In the genomic region with DNA sequence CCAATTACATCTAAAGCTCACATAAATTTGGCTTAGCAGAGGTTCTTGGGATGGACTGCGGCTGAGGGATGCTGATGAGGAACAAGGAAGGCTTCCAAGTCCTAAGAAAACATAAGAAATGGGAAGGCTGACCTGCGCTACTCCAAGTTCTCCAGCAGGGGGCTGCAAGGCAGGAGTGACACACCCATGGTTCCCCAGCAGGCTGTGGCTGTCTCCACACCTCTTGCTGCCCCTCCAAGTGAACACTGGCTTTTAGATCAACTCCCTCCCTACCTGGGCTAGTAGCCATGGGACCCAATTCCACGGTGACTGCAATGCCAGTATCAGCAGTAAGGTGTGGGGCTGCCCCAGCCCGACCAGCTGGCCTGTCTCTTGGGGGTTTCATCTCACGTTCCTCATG, we compare ENCODE assay signal across 8 mouse cellular contexts. TPM values are rescaled to one million over a fixed set of nuclear protein-coding genes. Genes with fewer than 3 reads are reported as not detected.
DNase-seq lines count a peak whose midpoint lies in the region; ATAC-seq lines count a peak whose summit lies in the region.

No protein-coding gene starts in this region.

- H3K27ac ChIP-seq in limb, embryonic 12.5 days = no peak overlapping the region
- no peak overlapping the region for H3K27ac ChIP-seq in midbrain, embryonic 16.5 days (ENCODE audit: low read length)

- H3K36me3 ChIP-seq in limb, embryonic 12.5 days = peaks cover 45% of the 10 kb centered on the region
- peaks cover 13% of the 10 kb centered on the region for H3K36me3 ChIP-seq in midbrain, embryonic 16.5 days (ENCODE audit: control insufficient read depth, insufficient read depth, low read length)
- H3K36me3 ChIP-seq in splenic B cell, adult 2 months (ENCODE audit: control insufficient read depth, insufficient read depth, low read length, poor library complexity, severe bottlenecking) = no peaks in the 10 kb centered on the region

- H3K27me3 ChIP-seq in limb, embryonic 12.5 days = no peaks in the 10 kb centered on the region
- H3K27me3 ChIP-seq in midbrain, embryonic 16.5 days (ENCODE audit: control insufficient read depth, insufficient read depth, low read depth, low read length) = no peaks in the 10 kb centered on the region
- H3K27me3 ChIP-seq in splenic B cell, adult 2 months (ENCODE audit: control insufficient read depth, insufficient read depth, low read length, poor library complexity, severe bottlenecking) = no peaks in the 10 kb centered on the region

- H3K9ac ChIP-seq in limb, embryonic 12.5 days (replicated peaks) = no peak overlapping the region
- H3K9ac ChIP-seq in midbrain, embryonic 16.5 days (ENCODE audit: low read depth, low read length) = no peak overlapping the region

- WGBS in limb, embryonic 12.5 days = 46% methylated on average over 5 of the region's 5 CpGs
- 39% methylated on average over 5 of the region's 5 CpGs for WGBS in midbrain, embryonic 16.5 days

- DNase-seq in ovary, postnatal 10 days (ENCODE audit: low spot score) = peak; percentile 41
- DNase-seq in ovary, adult 18-20 months (ENCODE audit: low spot score) = no peak
- peak; percentile 62 to 69 for DNase-seq in cerebellum, adult 18-20 months
- peak; percentile 76 for DNase-seq in forelimb bud, embryonic 11.5 days (ENCODE audit: low read depth, low spot score)
- peak; percentile 72 for DNase-seq in splenic B cell, adult 2 months (ENCODE audit: low read depth, low spot score)

- H3K9me3 ChIP-seq in limb, embryonic 12.5 days = no peaks in the 10 kb centered on the region
- no peaks in the 10 kb centered on the region for H3K9me3 ChIP-seq in midbrain, embryonic 16.5 days (replicated peaks; ENCODE audit: control insufficient read depth, low read length, poor library complexity, severe bottlenecking)

- H3K4me3 ChIP-seq in limb, embryonic 12.5 days (replicated peaks) = no peak overlapping the region
- H3K4me3 ChIP-seq in midbrain, embryonic 16.5 days (ENCODE audit: low read depth, low read length) = no peak overlapping the region

- ATAC-seq in inflammation-experienced regulatory T-cells, adult 6 months = peak; percentile 70
- ATAC-seq in limb, embryonic 12.5 days (ENCODE audit: insufficient number of reproducible peaks, insufficient read depth, low FRiP score, low TSS enrichment, low read depth) = peak; percentile 47; the same call in 1 of the 2 replicates
- peak; percentile 36; the same call in 1 of the 2 replicates for ATAC-seq in midbrain, embryonic 16.5 days

- H3K4me1 ChIP-seq in limb, embryonic 12.5 days (replicated peaks) = peaks cover 10% of the 10 kb centered on the region
- H3K4me1 ChIP-seq in midbrain, embryonic 16.5 days (ENCODE audit: control insufficient read depth, insufficient read depth, low read length) = no peaks in the 10 kb centered on the region

- H3K4me2 ChIP-seq in limb, embryonic 12.5 days = no peak overlapping the region
- no peak overlapping the region for H3K4me2 ChIP-seq in midbrain, embryonic 16.5 days (ENCODE audit: low read length)

RNA-seq across cellular contexts. Expression of a gene that starts 43.4 kb away (rescaled TPM):
- polyA plus RNA-seq in inflammation-experienced regulatory T-cells, adult 6 months (2017; shearing (Covaris generic)) = 10 to 100 TPM; 21.5 to 49.1 (median 47.1) TPM
- polyA plus RNA-seq in limb, embryonic 12.5 days (2016; fragmentation: Nextera tagmentation; extraction: Ambion mirVana) = 36.0 and 37.6 TPM in 2 replicates
- 17.9 and 24.8 TPM in 2 replicates for polyA plus RNA-seq in midbrain, embryonic 16.5 days (2015; fragmentation: Nextera tagmentation; extraction: Ambion mirVana)
